Mouse (Mus musculus) limb, embryonic 14.5 days (tissue): ENCODE measurements around the gene Acad12. TPM values are rescaled to one million over a fixed set of nuclear protein-coding genes. Genes with fewer than 3 reads are reported as not detected.
"Not testable (repeated sequence)": the region's sequence is repeated elsewhere in the genome, so short reads cannot be mapped to it uniquely, and the experiment has no call there.

Source experiments
- ATAC-seq: fragments of 200-750 bp; cut with Nextera tagmentation; 2 replicates; pipeline ENCODE4 v1.8.0; 2017; ENCODE audit warnings: low read depth, moderate number of reproducible peaks, moderate TSS enrichment; ENCODE audit not compliant: low FRiP score
- DNase-seq: peaks from one replicate; pipeline ENCODE4 v3.0.0-alpha.2; 2015; ENCODE audit warnings: low spot score
- H3K27ac ChIP-seq: fragments of 300-500 bp; sonication (generic); replicated peaks from 2 replicates; pipeline ENCODE4 v1.5.1; 2014; ENCODE audit warnings: low read depth, mild to moderate bottlenecking, low read length, moderate library complexity, mixed read lengths
- H3K27me3 ChIP-seq: fragments of 300-500 bp; sonication (generic); 2 replicates; pipeline ENCODE4 v1.6.1; 2014; ENCODE audit warnings: low read length, mixed read lengths; ENCODE audit not compliant: control insufficient read depth, insufficient read depth
- H3K36me3 ChIP-seq: fragments of 300-500 bp; sonication (generic); 2 replicates; pipeline ENCODE4 v1.6.1; 2014; ENCODE audit warnings: mild to moderate bottlenecking, low read length, moderate library complexity, mixed read lengths; ENCODE audit not compliant: control insufficient read depth, insufficient read depth
- H3K4me1 ChIP-seq: fragments of 300-500 bp; sonication (generic); 2 replicates; pipeline ENCODE4 v1.6.1; 2014; ENCODE audit warnings: antibody characterized with exemption, low read length, mixed read lengths; ENCODE audit not compliant: control insufficient read depth, insufficient read depth
- H3K4me2 ChIP-seq: fragments of 300-500 bp; sonication (generic); replicated peaks from 2 replicates; pipeline ENCODE4 v1.6.1; 2014; ENCODE audit warnings: low read depth, mild to moderate bottlenecking, low read length, moderate library complexity; ENCODE audit not compliant: severe bottlenecking
- H3K4me3 ChIP-seq: fragments of 300-500 bp; sonication (generic); replicated peaks from 2 replicates; pipeline ENCODE4 v1.5.1; 2014; ENCODE audit warnings: low read length
- H3K9ac ChIP-seq: fragments of 300-500 bp; sonication (generic); 2 replicates; pipeline ENCODE4 v1.6.1; 2014; ENCODE audit warnings: mild to moderate bottlenecking, low read depth, low read length, moderate library complexity; ENCODE audit not compliant: severe bottlenecking
- H3K9me3 ChIP-seq: fragments of 300-500 bp; sonication (generic); 2 replicates; pipeline ENCODE4 v1.6.1; 2016; ENCODE audit warnings: low read length; ENCODE audit not compliant: control insufficient read depth
- POLR2A ChIP-seq: fragments of 200-500 bp; IDR thresholded peaks from 2 replicates; pipeline ENCODE4 v1.8.0; 2012; ENCODE audit warnings: inconsistent platforms, mild to moderate bottlenecking, moderate library complexity, borderline replicate concordance; ENCODE audit not compliant: insufficient read depth, insufficient read length; ENCODE audit errors: extremely low read depth
- WGBS: fragments of 180-500 bp; shearing (Covaris S2); extraction: QIAGEN DNeasy Blood & Tissue Kit; methylation state at CpG from one replicate; pipeline ENCODE4 v1.1.7; 2014; 5-methylcytosine and 5-hydroxymethylcytosine counted together
- polyA plus RNA-seq, 2 experiments: library from polyadenylated mRNA; depleted of rRNA in 1 of 2; stranded (reverse) in 1 of 2; unstranded in 1 of 2; fragments of >200 nt; fragmentation: Nextera tagmentation in 1 of 2; extraction: Ambion mirVana in 1 of 2; gene quantifications; 2 replicates each; pipeline versions ENCODE4 v1.2.1 to v1.2.3; 2012 to 2014

Acad12 gene
- polyA plus RNA-seq, 2 experiments: 1.6 to 2.0 TPM

GRCm38 (mm10) chr5:121654526-121654925 is 35.8 kb upstream of the Acad12 start:
- H3K4me1 ChIP-seq: peaks cover 2% of the 10 kb centered on the region
- no peaks in the 10 kb centered on the region for H3K9me3 ChIP-seq
- no peak overlapping the region for H3K4me2 ChIP-seq
- no peaks in the 10 kb centered on the region for H3K27me3 ChIP-seq
- H3K9ac ChIP-seq: no peak overlapping the region
- 77% methylated on average over 4 of the region's 4 CpGs for WGBS
- DNase-seq (no peak), ATAC-seq (no peak)
- H3K36me3 ChIP-seq: no peaks in the 10 kb centered on the region
- no peak overlapping the region for H3K27ac ChIP-seq
- TF ChIP-seq POLR2A: no peak
- no peak overlapping the region for H3K4me3 ChIP-seq

- no peak for DNase-seq
- Histone ChIP-seq H3K9ac (no peak overlapping the region), H3K4me2 (no peak overlapping the region), H3K27me3 (no peaks in the 10 kb centered on the region), H3K4me1 (no peaks in the 10 kb centered on the region), H3K9me3 (no peaks in the 10 kb centered on the region), H3K36me3 (no peaks in the 10 kb centered on the region), H3K27ac (no peak overlapping the region), H3K4me3 (no peak overlapping the region)
- TF ChIP-seq POLR2A: no peak
- 44% methylated on average over 7 of the region's 7 CpGs for WGBS
- ATAC-seq: no peak
Measured at GRCm38 (mm10) chr5:121649134-121649533, 30.4 kb upstream of the Acad12 start.

- ATAC-seq: no peak
- Histone ChIP-seq H3K9me3 (no peaks in the 10 kb centered on the region), H3K9ac (no peak overlapping the region)
Measured at GRCm38 (mm10) chr5:121639601-121640000, 20.9 kb upstream of the Acad12 start.

GRCm38 (mm10) chr5:121637296-121637695 is 18.6 kb upstream of the Acad12 start:
- H3K27ac ChIP-seq: no peak overlapping the region
- H3K9me3 ChIP-seq: no peaks in the 10 kb centered on the region
- no peak overlapping the region for H3K9ac ChIP-seq
- ATAC-seq (no peak), DNase-seq (no peak)
- H3K4me3 ChIP-seq: no peak overlapping the region
- no peaks in the 10 kb centered on the region for H3K4me1 ChIP-seq
- no peak overlapping the region for H3K4me2 ChIP-seq
- TF ChIP-seq POLR2A: no peak
- H3K27me3 ChIP-seq: no peaks in the 10 kb centered on the region
- WGBS: 75% methylated on average over 6 of the region's 6 CpGs
- no peaks in the 10 kb centered on the region for H3K36me3 ChIP-seq

More at GRCm38 (mm10) chr5:121639601-121640000, 20.9 kb upstream of the Acad12 start:
- Histone ChIP-seq H3K36me3 (no peaks in the 10 kb centered on the region), H3K27ac (no peak overlapping the region), H3K4me3 (no peak overlapping the region), H3K4me2 (no peak overlapping the region), H3K4me1 (no peaks in the 10 kb centered on the region), H3K27me3 (no peaks in the 10 kb centered on the region)
- TF ChIP-seq POLR2A: no peak
- DNase-seq: no peak
- WGBS: 89% methylated on average over 9 of the region's 9 CpGs

GRCm38 (mm10) chr5:121634668-121635067 is 15.9 kb upstream of the Acad12 start:
- DNase-seq (no peak), ATAC-seq (no peak)
- Histone ChIP-seq H3K9me3 (no peaks in the 10 kb centered on the region), H3K4me3 (no peak overlapping the region), H3K4me2 (no peak overlapping the region), H3K4me1 (no peaks in the 10 kb centered on the region), H3K27ac (no peak overlapping the region), H3K9ac (no peak overlapping the region), H3K27me3 (no peaks in the 10 kb centered on the region), H3K36me3 (no peaks in the 10 kb centered on the region)
- TF ChIP-seq POLR2A: no peak
- 93% methylated on average over 5 of the region's 5 CpGs for WGBS

- no peak overlapping the region for H3K9ac ChIP-seq
- 37% methylated on average over 3 of the region's 3 CpGs for WGBS
- H3K27me3 ChIP-seq: no peaks in the 10 kb centered on the region
- H3K36me3 ChIP-seq: no peaks in the 10 kb centered on the region
- no peaks in the 10 kb centered on the region for H3K4me1 ChIP-seq
- DNase-seq (no peak), ATAC-seq (no peak)
- H3K9me3 ChIP-seq: no peaks in the 10 kb centered on the region
- H3K4me3 ChIP-seq: no peak overlapping the region
- no peak for TF ChIP-seq POLR2A
- no peak overlapping the region for H3K27ac ChIP-seq
- H3K4me2 ChIP-seq: no peak overlapping the region
Measured at GRCm38 (mm10) chr5:121632804-121633203, 14.1 kb upstream of the Acad12 start.

GRCm38 (mm10) chr5:121631106-121631647 is 12.4 kb upstream of the Acad12 start:
- H3K4me3 ChIP-seq, H3K9ac ChIP-seq, H3K4me1 ChIP-seq, H3K4me2 ChIP-seq, DNase-seq, H3K9me3 ChIP-seq, ATAC-seq, H3K27me3 ChIP-seq, H3K36me3 ChIP-seq, H3K27ac ChIP-seq: not testable (repeated sequence)
- 57% methylated on average over 6 of the region's 9 CpGs for WGBS
